Mouse (Mus musculus): Measurements from ENCODE around the gene Htr6. TPM values are rescaled to one million over a fixed set of nuclear protein-coding genes. Genes with fewer than 3 reads are reported as not detected.

The Htr6 gene
- polyA plus RNA-seq, 2 experiments = 0.22 to 1.2 TPM

GRCm38 (mm10) chr4:139034540-139034939 is 40.8 kb downstream of the Htr6 start:
- no peak overlapping the region for H3K4me3 ChIP-seq (replicated peaks; ENCODE audit: low read length)
- H3K36me3 ChIP-seq (ENCODE audit: control insufficient read depth, insufficient read depth, low read length) = no peaks in the 10 kb centered on the region
- 0 out of 2 replicates have a peak, but pooled peaks cover 3% of the 10 kb centered on the region for H3K4me1 ChIP-seq (ENCODE audit: control insufficient read depth, insufficient read depth, low read length)
- no peak overlapping the region for H3K9ac ChIP-seq (ENCODE audit: low read depth, low read length, severe bottlenecking)
- no peak for ATAC-seq (ENCODE audit: low FRiP score, low read depth)
- 48% methylated on average over 4 of the region's 4 CpGs for WGBS
- no peak overlapping the region for H3K27ac ChIP-seq (replicated peaks; ENCODE audit: low read depth, low read length)
- 0 out of 2 replicates have a peak, but pooled peaks cover 3% of the 10 kb centered on the region for H3K9me3 ChIP-seq (ENCODE audit: control insufficient read depth, low read length)
- H3K27me3 ChIP-seq (ENCODE audit: control insufficient read depth, insufficient read depth, low read length) = no peaks in the 10 kb centered on the region
- TF ChIP-seq POLR2A (IDR thresholded peaks at IDR 0.05; ENCODE audit: borderline replicate concordance, extremely low read depth, insufficient read depth, insufficient read length) = no peak
- H3K4me2 ChIP-seq (replicated peaks; ENCODE audit: low read depth, low read length, severe bottlenecking) = no peak overlapping the region
- no peak for DNase-seq (ENCODE audit: low spot score)

GRCm38 (mm10) chr4:139034010-139034367 is 41.4 kb downstream of the Htr6 start:
- Histone ChIP-seq H3K4me1 (ENCODE audit: control insufficient read depth, insufficient read depth, low read length) (0 out of 2 replicates have a peak, but pooled peaks cover 3% of the 10 kb centered on the region), H3K9ac (ENCODE audit: low read depth, low read length, severe bottlenecking) (no peak overlapping the region), H3K36me3 (ENCODE audit: control insufficient read depth, insufficient read depth, low read length) (no peaks in the 10 kb centered on the region), H3K4me3 (replicated peaks; ENCODE audit: low read length) (no peak overlapping the region), H3K9me3 (ENCODE audit: control insufficient read depth, low read length) (0 out of 2 replicates have a peak, but pooled peaks cover 3% of the 10 kb centered on the region), H3K27me3 (ENCODE audit: control insufficient read depth, insufficient read depth, low read length) (no peaks in the 10 kb centered on the region), H3K27ac (replicated peaks; ENCODE audit: low read depth, low read length) (no peak overlapping the region), H3K4me2 (replicated peaks; ENCODE audit: low read depth, low read length, severe bottlenecking) (no peak overlapping the region)
- WGBS = 80% methylated on average over 8 of the region's 8 CpGs
- no peak for TF ChIP-seq POLR2A (IDR thresholded peaks at IDR 0.05; ENCODE audit: borderline replicate concordance, extremely low read depth, insufficient read depth, insufficient read length)
- DNase-seq (ENCODE audit: low spot score) (no peak), ATAC-seq (ENCODE audit: low FRiP score, low read depth) (no peak)

GRCm38 (mm10) chr4:139033263-139034009 is 41.9 kb downstream of the Htr6 start:
- DNase-seq (ENCODE audit: low spot score) = no peak
- Histone ChIP-seq H3K27me3 (ENCODE audit: control insufficient read depth, insufficient read depth, low read length) (no peaks in the 10 kb centered on the region), H3K36me3 (ENCODE audit: control insufficient read depth, insufficient read depth, low read length) (no peaks in the 10 kb centered on the region), H3K27ac (replicated peaks; ENCODE audit: low read depth, low read length) (no peak overlapping the region), H3K4me3 (replicated peaks; ENCODE audit: low read length) (no peak overlapping the region), H3K9ac (ENCODE audit: low read depth, low read length, severe bottlenecking) (no peak overlapping the region), H3K4me2 (replicated peaks; ENCODE audit: low read depth, low read length, severe bottlenecking) (no peak overlapping the region), H3K9me3 (ENCODE audit: control insufficient read depth, low read length) (0 out of 2 replicates have a peak, but pooled peaks cover 3% of the 10 kb centered on the region), H3K4me1 (ENCODE audit: control insufficient read depth, insufficient read depth, low read length) (0 out of 2 replicates have a peak, but pooled peaks cover 3% of the 10 kb centered on the region)
- no peak for ATAC-seq (ENCODE audit: low FRiP score, low read depth)
- TF ChIP-seq POLR2A (IDR thresholded peaks at IDR 0.05; ENCODE audit: borderline replicate concordance, extremely low read depth, insufficient read depth, insufficient read length) = no peak
- WGBS = 80% methylated on average over 11 of the region's 11 CpGs

GRCm38 (mm10) chr4:139032521-139032920 is 42.8 kb downstream of the Htr6 start:
- Histone ChIP-seq H3K9ac (ENCODE audit: low read depth, low read length, severe bottlenecking) (no peak overlapping the region), H3K27me3 (ENCODE audit: control insufficient read depth, insufficient read depth, low read length) (no peaks in the 10 kb centered on the region), H3K4me1 (ENCODE audit: control insufficient read depth, insufficient read depth, low read length) (0 out of 2 replicates have a peak, but pooled peaks cover under 1% of the 10 kb centered on the region), H3K4me2 (replicated peaks; ENCODE audit: low read depth, low read length, severe bottlenecking) (no peak overlapping the region), H3K27ac (replicated peaks; ENCODE audit: low read depth, low read length) (no peak overlapping the region), H3K4me3 (replicated peaks; ENCODE audit: low read length) (no peak overlapping the region), H3K36me3 (ENCODE audit: control insufficient read depth, insufficient read depth, low read length) (no peaks in the 10 kb centered on the region), H3K9me3 (ENCODE audit: control insufficient read depth, low read length) (0 out of 2 replicates have a peak, but pooled peaks cover 3% of the 10 kb centered on the region)
- TF ChIP-seq POLR2A (IDR thresholded peaks at IDR 0.05; ENCODE audit: borderline replicate concordance, extremely low read depth, insufficient read depth, insufficient read length) = no peak
- no peak for ATAC-seq (ENCODE audit: low FRiP score, low read depth)
- DNase-seq (ENCODE audit: low spot score) = no peak
- WGBS = 47% methylated on average over 12 of the region's 12 CpGs

- WGBS = 56% methylated on average over 6 of the region's 6 CpGs
- TF ChIP-seq POLR2A (IDR thresholded peaks at IDR 0.05; ENCODE audit: borderline replicate concordance, extremely low read depth, insufficient read depth, insufficient read length) = no peak
- DNase-seq (ENCODE audit: low spot score) (no peak), ATAC-seq (ENCODE audit: low FRiP score, low read depth) (no peak)
- Histone ChIP-seq H3K36me3 (ENCODE audit: control insufficient read depth, insufficient read depth, low read length) (no peaks in the 10 kb centered on the region), H3K4me1 (ENCODE audit: control insufficient read depth, insufficient read depth, low read length) (no peaks in the 10 kb centered on the region), H3K9ac (ENCODE audit: low read depth, low read length, severe bottlenecking) (no peak overlapping the region), H3K4me3 (replicated peaks; ENCODE audit: low read length) (no peak overlapping the region), H3K27ac (replicated peaks; ENCODE audit: low read depth, low read length) (no peak overlapping the region), H3K9me3 (ENCODE audit: control insufficient read depth, low read length) (no peaks in the 10 kb centered on the region), H3K27me3 (ENCODE audit: control insufficient read depth, insufficient read depth, low read length) (no peaks in the 10 kb centered on the region), H3K4me2 (replicated peaks; ENCODE audit: low read depth, low read length, severe bottlenecking) (no peak overlapping the region)
Measured at GRCm38 (mm10) chr4:139030675-139031074, 44.7 kb downstream of the Htr6 start.

Measured in limb, embryonic 14.5 days (tissue).